Mouse (Mus musculus) adrenal gland, adult 18-20 months (tissue): ENCODE data around the gene Cdc42ep2. TPM values are rescaled to one million over a fixed set of nuclear protein-coding genes. Genes with fewer than 3 reads are reported as not detected.
A peak's percentile ranks its signal among the peaks of the same experiment; 100 is the strongest.

Experiments used
- DNase-seq, 2 experiments: peaks; one replicate each; pipeline ENCODE4 v3.0.0; 2021 to 2022; ENCODE audit warnings: low spot score in 2 of 2
- total RNA-seq, 2 experiments: library from RNA; stranded (reverse); gene quantifications; 1 replicate in 1 of 2; 2 replicates in 1 of 2; pipeline ENCODE4 v1.2.3; 2021

Gene Cdc42ep2
- total RNA-seq, 2 experiments from 2014 or later = 5.2 to 8.0 TPM

- no peak for DNase-seq
Observed at GRCm38 (mm10) chr19:5943404-5943803, 18.8 kb upstream of the Cdc42ep2 start.

DNA sequence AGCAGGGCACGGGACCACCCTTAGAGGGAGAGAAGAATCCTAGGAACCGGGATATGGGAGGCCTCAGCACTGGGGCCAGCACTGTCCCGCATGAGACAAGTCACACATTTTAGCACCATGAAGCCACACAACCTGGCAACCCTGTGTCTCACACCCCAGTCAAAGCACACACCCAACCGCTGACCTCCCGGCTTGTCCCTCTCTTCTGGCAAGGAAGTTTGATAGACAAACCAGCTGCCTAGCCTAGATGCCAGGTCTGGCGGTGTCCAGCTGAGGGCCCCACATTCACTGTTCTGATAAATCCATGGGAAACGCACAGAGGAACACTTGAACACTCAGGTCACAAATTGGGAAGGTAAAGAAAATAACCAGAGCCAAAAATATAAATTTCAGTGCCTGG, 18.0 kb upstream of the Cdc42ep2 start:
- no peak for DNase-seq

DNA sequence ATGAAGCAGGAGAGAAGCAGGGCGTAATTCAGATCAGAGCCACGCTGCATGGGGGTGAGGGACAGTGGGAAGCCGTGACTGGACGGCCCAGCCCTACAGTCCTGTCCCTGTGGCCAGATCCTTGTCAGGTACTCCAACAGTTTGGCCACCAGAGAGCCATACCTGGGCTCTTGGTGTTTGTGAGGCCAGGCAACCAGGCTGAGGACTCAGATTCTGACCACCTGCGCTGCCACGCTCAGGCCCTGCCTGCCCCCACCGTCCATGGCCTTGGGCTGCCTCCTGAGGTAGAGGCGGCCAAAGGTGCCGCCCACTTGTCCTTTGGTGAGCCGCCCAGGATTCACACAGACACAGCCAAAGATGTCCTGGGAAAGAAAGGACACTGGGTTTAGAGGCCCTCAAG, 16.0 kb upstream of the Cdc42ep2 start:
- DNase-seq = peak in 1 of 2 experiments; percentile 53

- DNase-seq = peak in 1 of 2 experiments; percentile 67
Observed at GRCm38 (mm10) chr19:5940173-5940572, 15.6 kb upstream of the Cdc42ep2 start.

DNA sequence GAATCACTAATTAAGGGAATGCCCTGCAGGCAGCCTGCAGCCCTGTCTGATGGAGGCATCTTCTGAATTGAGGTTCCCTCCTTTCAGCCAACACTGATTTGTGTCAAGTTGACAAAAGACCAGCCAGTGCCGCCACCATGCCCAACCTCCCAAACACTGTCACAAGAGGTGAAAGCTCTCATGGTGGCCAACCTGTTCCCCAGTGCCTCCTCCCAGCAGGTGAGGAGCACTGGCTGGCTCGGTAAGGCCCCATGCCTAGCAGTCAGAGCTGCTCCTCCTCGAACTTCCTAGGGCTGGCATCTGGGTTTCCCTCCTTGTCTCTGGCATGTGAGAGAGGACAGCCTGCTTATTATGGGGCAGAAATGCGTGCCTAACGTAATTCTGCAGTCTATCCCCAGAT, 15.1 kb upstream of the Cdc42ep2 start:
- DNase-seq = no peak

DNA sequence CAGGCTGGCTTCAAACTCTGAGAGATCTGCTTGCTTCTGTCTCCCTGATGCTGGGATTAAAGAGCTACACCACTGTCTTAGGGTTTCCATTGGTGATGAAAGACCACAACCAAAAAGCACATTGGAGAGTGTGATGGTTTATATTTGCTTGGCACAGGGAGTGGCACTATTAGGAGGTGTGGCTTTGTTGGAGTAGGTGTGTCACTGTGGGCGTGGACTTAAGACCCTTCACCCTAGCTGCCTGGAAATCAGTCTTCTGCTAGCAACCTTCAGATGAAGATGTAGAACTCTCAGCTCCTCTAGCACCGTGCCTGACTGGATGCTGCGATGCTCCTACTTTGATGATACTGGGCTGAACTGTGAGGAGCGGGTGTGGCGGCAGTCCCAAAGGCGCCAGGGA, 13.9 kb upstream of the Cdc42ep2 start:
- DNase-seq = no peak

- DNase-seq = no peak
Observed at GRCm38 (mm10) chr19:5937836-5938406, 13.3 kb upstream of the Cdc42ep2 start.

DNA sequence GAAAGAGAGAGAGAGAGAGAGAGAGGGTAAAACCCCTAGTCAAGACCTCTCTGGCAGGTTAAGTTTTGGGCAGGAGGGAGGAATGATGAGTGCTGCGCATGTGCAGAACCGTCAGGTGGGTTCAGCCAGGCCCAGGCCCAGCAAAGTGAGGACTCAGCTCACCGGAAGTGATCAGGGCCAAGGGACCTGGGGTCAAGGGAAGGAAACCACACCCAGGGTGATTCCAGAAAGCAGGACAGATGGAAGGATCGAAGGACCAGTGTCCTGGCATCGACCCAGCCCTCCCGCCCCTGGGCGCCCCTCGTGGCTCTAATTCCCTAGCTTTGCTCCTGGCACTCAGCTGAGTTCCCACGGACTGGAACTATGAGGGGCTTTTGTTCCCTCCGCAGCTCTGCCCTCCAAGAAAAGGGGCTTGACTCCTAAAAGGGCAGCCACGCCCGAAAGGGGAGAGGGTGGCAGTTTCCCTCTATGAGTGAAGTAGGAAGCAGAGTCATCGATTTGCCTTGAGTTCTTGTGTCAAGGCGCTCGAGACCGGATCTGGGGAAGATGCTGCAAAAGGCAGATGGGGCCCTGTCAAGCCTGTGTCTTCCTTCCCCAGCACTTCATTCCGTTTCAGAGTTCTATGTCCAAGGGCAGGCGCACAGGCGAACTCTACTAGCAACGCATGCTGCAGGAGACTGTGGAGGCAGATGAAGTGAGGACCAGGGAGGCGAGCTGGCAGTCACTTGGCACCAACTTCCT, 12.6 kb upstream of the Cdc42ep2 start:
- no peak for DNase-seq

- no peak for DNase-seq
Observed at GRCm38 (mm10) chr19:5935691-5936090, 11.1 kb upstream of the Cdc42ep2 start.

DNA sequence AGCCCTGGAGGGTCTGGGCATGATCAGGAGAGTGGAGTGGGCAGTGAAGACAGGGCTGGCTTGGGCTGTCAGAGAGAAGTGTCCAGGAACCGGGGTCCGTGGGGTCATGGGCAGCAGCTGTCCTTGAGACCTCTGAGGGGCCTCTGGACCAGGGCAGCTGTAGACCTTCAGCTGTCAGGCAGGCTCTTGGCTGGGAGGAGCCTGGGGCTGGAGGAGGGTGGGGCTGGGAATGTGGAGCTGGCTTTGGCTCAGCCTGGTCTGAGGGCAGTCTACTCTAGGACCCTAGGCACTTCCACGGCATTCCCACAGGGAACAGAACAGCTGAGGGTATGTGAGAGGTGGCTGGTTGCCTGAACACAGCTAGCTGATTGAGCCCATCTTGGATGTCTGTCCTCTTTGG, 10.7 kb upstream of the Cdc42ep2 start:
- peak in 1 of 2 experiments; percentile 37 for DNase-seq

DNA sequence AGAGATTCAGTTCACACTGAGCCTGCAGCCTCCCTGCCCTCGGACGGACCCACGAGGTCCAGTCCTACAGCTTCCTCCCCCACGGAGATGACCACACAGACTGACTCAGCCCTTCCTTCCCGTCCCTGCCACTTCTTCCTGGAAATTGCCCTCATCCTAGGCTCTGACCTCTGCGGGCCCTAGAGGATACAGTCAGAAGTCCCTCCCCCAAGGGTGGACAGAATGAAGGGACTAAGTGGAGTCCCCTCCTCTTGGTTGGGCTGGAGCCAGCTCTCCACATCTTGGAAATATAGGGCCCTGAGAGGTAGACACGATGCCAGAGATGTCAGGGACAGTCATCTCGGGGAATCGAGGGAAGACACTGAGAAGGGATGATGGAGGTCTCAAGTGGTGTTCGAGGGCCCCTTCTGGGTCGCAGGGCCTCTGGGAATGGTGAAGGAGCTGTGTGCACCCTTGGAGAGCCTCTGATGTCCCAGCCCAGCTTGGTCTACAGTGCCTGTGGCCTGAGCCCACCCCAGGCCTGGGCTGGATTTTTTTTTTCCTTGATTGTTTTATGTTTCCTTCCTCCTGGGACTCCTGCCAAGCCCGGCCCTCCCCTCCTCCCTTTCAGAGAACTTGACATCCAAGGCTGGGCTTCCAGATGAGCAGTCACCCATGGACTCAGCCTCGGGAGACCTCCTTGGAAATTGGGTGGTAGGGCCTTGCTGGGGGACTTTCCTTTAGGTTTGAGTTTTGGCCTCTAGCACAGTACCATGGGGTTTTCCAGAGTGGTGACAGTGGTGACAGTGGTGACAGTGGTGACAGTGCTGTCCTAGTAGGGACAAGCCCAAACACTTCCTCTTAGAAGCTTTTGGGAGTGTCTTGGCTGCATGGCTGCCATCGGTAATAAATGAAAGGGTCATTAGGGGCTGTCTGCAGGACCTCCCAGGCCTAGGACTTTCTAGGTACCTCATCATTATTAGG, 5.3 kb upstream of the Cdc42ep2 start:
- DNase-seq = peak in 1 of 2 experiments; percentile 60

GRCm38 (mm10) chr19:5928546-5928945, 3.9 kb upstream of the Cdc42ep2 start:
- DNase-seq = no peak

DNA sequence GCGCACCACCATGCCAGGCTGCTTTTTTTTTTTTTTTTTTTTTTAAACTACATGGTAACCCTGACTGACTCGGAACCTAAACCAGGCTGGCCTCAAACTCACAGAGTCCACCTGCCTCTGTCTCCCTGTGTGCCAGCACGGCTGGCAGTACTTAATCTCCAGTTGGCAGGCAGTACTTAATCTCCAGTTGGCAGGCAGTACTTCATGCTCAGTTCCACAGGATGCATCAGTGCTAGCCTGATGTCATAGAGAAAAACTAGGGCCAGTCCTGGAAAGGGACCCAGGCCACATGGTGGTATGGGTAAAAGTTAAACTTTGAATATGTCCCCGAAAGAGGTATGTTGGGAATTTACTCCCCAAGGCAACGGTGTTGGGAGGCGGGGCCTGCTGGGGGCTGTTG, 3.5 kb upstream of the Cdc42ep2 start:
- no peak for DNase-seq

DNA sequence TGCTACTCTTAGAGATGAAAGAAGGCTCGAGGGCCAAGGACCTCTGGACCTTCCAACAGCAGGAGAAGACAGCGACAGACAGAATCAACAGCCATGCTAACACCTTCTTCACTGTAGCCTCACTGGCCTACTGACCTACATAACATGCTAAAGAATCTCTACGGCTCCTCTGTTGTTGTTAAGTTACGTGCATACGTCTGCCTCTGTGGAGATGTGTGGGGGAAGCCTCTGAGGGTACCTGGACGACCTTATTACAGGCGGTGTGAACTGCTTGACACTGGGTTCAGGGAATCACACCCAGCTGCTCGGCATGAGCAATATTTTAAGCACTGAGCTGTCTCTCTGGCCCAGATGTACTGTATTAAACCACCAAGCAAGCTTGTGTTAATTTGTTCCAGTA, 2.9 kb upstream of the Cdc42ep2 start:
- DNase-seq = no peak

DNA sequence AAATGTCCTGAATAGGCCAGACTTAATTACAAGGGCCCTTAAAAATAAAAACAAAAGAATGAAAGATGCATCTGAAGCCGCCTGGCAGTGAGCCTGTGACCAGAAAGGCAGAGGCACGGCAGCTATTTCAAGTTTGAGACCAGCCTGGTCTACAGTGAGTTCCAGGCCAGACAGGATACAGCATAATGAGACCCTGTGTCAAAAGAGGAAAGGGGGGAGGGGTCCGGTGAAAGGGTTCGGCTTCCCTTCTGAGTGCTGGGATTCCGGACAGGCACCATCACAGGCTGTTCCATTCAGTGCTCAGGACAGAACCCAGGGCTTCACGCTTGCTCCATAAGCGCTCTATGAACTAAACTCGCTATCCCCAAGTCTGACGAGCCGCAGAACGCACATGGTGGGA, 2.4 kb upstream of the Cdc42ep2 start:
- DNase-seq = no peak

DNA sequence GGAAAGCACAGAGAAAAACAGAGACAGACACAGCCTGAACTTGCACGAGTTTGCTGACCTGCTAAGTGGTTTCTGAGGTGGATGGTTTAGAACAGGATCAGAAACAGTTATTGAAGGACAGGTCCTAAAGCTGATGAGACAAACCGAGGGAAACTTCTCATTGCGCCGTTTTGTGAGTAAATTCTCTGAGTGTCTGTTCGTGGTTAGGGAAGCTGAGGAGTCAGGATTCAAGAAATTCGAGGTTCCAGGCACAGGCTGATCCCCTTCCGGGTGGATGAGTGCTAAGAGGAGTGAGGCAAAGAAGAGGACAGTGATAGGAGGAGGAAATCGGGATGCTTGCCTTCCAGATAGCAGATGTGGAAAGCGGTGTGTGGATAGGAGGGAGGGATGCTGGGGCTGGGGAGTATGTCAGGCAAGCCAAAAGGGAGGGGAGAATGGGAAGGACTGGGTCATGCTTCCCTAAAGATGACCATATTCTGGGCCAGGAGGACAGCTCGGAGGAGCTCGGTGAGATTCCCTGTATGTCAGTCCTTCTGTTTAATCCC, 767 bp upstream of the Cdc42ep2 start:
- DNase-seq = no peak

- DNase-seq = peak; percentile 85 to 94
Observed at GRCm38 (mm10) chr19:5923990-5924712, 465 bp downstream of the Cdc42ep2 start.

DNA sequence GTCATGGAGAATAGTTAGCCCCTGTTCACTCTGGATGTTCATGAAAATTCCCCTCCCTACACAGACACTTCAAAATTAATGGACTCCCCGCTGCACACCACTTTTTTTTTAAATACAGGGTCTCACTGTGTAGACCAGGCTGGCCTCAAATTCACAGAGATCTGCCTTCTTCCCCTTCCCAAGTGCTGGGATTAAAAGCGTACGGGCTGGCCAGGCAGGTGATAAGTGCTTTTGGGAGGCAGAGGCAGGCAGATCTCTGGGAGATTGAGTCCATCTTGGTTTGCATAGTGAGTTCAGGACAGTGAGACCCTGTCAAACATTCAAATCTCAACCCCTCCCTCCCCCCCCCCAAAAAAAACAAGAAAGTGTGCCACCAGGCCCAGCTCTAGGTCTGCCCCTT, 1.7 kb downstream of the Cdc42ep2 start:
- DNase-seq = no peak

- DNase-seq = no peak
Observed at GRCm38 (mm10) chr19:5922119-5922942, 2.3 kb downstream of the Cdc42ep2 start.

- no peak for DNase-seq
Observed at GRCm38 (mm10) chr19:5921715-5922114, 2.9 kb downstream of the Cdc42ep2 start.
